Mouse (Mus musculus) kidney, postnatal 0 days (tissue): ENCODE measurements around the gene Scimp. TPM values are rescaled to one million over a fixed set of nuclear protein-coding genes. Genes with fewer than 3 reads are reported as not detected.

ENCODE experiments used
- ATAC-seq: fragments of 200-750 bp; cut with Nextera tagmentation; replicated peaks from 2 replicates; pipeline ENCODE4 v1.8.0; 2017; ENCODE audit warnings: low read depth, moderate number of reproducible peaks, moderate TSS enrichment, moderate library complexity; ENCODE audit not compliant: low FRiP score
- DNase-seq: peaks from one replicate; pipeline ENCODE4 v3.0.0-alpha.2; 2016; ENCODE audit warnings: low spot score
- H3K27ac ChIP-seq: fragments of 300-500 bp; sonication (generic); 2 replicates; pipeline ENCODE4 v1.5.1; 2014; ENCODE audit warnings: mild to moderate bottlenecking
- H3K27me3 ChIP-seq: fragments of 300-500 bp; sonication (generic); 2 replicates; pipeline ENCODE4 v1.6.1; 2014; ENCODE audit warnings: low read length, mixed read lengths; ENCODE audit not compliant: insufficient read depth
- H3K36me3 ChIP-seq: fragments of 300-500 bp; sonication (generic); 2 replicates; pipeline ENCODE4 v1.6.1; 2014; ENCODE audit warnings: low read length, mixed read lengths; ENCODE audit not compliant: insufficient read depth
- H3K4me1 ChIP-seq: fragments of 300-500 bp; sonication (generic); replicated peaks from 2 replicates; pipeline ENCODE4 v1.6.1; 2014; ENCODE audit warnings: antibody characterized with exemption, low read length, mixed read lengths; ENCODE audit not compliant: insufficient read depth
- H3K4me2 ChIP-seq: fragments of 300-500 bp; sonication (generic); 2 replicates; pipeline ENCODE4 v1.6.1; 2014; ENCODE audit warnings: mild to moderate bottlenecking, low read length, moderate library complexity, mixed read lengths
- H3K4me3 ChIP-seq: fragments of 300-500 bp; sonication (generic); replicated peaks from 2 replicates; pipeline ENCODE4 v1.5.1; 2014; ENCODE audit warnings: low read depth, low read length
- H3K9ac ChIP-seq: fragments of 300-500 bp; sonication (generic); 2 replicates; pipeline ENCODE4 v1.6.1; 2014; ENCODE audit warnings: low read depth, low read length
- H3K9me3 ChIP-seq: fragments of 300-500 bp; sonication (generic); replicated peaks from 2 replicates; pipeline ENCODE4 v1.6.1; 2016; ENCODE audit warnings: low read length, inconsistent platforms, mixed read lengths
- CTCF ChIP-seq: IDR thresholded peaks from 2 replicates; pipeline ENCODE4 v1.5.1; 2016; ENCODE audit warnings: antibody characterized with exemption, low read depth, mild to moderate bottlenecking, moderate library complexity
- WGBS: fragments of 180-500 bp; shearing (Covaris S2); extraction: QIAGEN DNeasy Blood & Tissue Kit; methylation state at CpG from one replicate; pipeline ENCODE4 v1.1.7; 2014; 5-methylcytosine and 5-hydroxymethylcytosine counted together
- polyA plus RNA-seq: library from polyadenylated mRNA; unstranded; fragments of >200 nt; fragmentation: Nextera tagmentation; extraction: Ambion mirVana; gene quantifications from 2 replicates; pipeline ENCODE4 v1.2.1, GENCODE M21; 2015

Scimp gene
- polyA plus RNA-seq, result 0.55 and 0.84 TPM in 2 replicates

DNA sequence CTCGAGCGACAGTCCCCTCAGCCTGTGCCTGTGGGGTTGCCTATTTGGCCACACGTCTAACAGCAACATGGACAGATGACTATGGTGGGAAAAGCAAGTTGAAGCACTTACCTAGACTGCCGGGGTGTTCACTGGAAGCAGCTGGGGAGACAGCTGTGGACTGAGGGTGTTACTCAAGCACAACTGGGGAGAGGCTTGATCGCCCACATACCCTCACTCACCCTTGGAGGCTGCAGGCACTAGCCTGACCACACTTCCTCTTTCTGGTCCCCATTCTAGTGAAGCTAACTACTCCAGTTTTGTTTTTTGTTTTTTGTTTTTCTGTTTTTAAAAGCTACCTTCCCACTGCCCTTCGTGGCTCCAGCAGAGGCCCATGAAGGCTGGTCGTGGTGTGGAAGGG lies at the start of gene Scimp:
TSS of gene Scimp (minus strand) at position 222 of the 400 bp plus-strand sequence.
- DNase-seq (no peak), ATAC-seq (no peak)
- H3K4me3 ChIP-seq, result no peak within 1 kb of the TSS
- H3K9me3 ChIP-seq, result no peaks in the 10 kb centered on the region
- WGBS, result 74% methylated on average over 7 of the region's 7 CpGs
- no peaks in the 10 kb centered on the region for H3K36me3 ChIP-seq
- no peak within 1 kb of the TSS for H3K27ac ChIP-seq
- no peaks in the 10 kb centered on the region for H3K4me1 ChIP-seq
- no peaks in the 10 kb centered on the region for H3K27me3 ChIP-seq
- no peak for TF ChIP-seq CTCF
- no peak within 1 kb of the TSS for H3K9ac ChIP-seq
- H3K4me2 ChIP-seq, result no peak within 1 kb of the TSS

DNA sequence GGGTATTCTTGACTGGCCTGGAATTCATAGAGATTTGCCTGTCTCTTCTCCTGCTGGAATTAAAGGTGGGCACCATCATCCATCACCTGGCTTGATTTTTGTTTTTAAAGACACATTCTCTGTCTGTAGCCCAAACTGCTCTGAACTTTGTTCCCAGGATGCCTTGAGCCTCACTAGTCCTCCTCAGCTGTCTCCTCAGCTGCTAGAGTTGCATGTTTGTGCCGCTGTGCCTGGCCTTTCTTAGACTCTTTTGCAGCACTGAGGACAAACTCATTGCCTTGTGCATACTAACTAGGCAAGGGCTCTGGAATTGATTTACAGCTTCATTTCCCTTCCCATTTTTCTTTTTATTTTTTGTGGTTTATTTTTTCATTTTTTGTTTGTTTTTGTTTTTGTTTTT lies 48.0 kb upstream of the Scimp start:
- no peak for ATAC-seq

DNA sequence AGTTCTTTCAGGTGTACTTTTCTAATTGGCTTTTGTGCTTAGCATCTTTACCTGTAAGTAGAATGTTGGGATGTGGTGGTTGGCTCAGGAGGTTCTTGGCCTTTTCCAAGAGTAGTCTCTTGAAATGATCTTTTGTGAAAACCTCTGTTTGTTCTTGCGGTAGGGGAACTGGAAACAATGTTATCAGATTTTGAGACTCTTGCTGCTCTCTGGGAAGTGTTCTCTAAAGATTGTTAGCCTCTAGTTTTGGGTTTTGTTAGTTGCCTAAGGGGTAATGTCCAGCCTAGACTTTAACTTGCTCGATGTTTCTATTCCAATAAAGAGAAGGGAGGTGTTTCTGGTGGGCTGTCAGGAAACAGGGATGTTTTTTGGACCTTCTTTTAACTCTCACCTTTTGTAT lies 33.6 kb upstream of the Scimp start:
- Histone ChIP-seq H3K9me3 (no peaks in the 10 kb centered on the region), H3K36me3 (no peaks in the 10 kb centered on the region), H3K4me2 (peak overlapping the region; percentile 85), H3K4me3 (peak overlapping the region; percentile 75), H3K9ac (no peak overlapping the region), H3K27ac (no peak overlapping the region), H3K4me1 (peaks cover 14% of the 10 kb centered on the region), H3K27me3 (no peaks in the 10 kb centered on the region)
- ATAC-seq (no peak), DNase-seq (no peak)
- TF ChIP-seq CTCF, result no peak
- WGBS, result 32% methylated on average over 2 of the region's 2 CpGs

More for the DNA sequence above, 48.0 kb upstream of the Scimp start:
- H3K36me3 ChIP-seq, result no peaks in the 10 kb centered on the region
- H3K27ac ChIP-seq, result no peak overlapping the region
- WGBS, result 78% methylated on average over 1 of the region's 1 CpGs
- DNase-seq, result no peak
- H3K4me2 ChIP-seq, result no peak overlapping the region
- no peaks in the 10 kb centered on the region for H3K9me3 ChIP-seq
- no peak for TF ChIP-seq CTCF
- H3K9ac ChIP-seq, result no peak overlapping the region
- H3K27me3 ChIP-seq, result no peaks in the 10 kb centered on the region
- H3K4me1 ChIP-seq, result no peaks in the 10 kb centered on the region
- no peak overlapping the region for H3K4me3 ChIP-seq

DNA sequence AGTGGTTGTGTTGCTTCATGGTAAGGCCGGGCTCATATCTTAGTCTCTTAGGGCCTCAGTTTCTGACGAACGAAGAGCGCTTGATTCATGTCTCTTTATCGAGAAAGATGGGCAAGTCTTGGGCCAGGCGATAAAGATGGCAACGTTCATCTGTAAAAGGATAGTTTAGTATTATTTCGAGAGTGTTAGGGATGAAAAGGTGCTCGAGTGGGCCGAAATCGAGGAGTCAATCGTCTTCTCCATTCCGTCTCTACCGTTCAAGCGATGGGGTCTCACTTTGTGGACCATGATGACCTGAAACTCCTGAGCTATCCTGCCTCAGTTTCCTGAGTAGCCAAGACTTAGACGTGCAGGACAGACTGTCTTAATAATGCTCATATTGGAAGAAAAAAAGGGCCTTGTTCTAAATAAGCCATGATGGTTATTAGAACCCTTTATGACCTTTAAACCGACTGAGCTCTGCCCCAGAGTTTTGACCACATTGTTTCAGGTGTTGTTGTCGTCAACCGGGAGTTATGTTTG lies 33.1 kb upstream of the Scimp start:
- no peaks in the 10 kb centered on the region for H3K36me3 ChIP-seq
- peak overlapping the region; percentile 75 for H3K4me3 ChIP-seq
- no peak for TF ChIP-seq CTCF
- peaks cover 14% of the 10 kb centered on the region for H3K4me1 ChIP-seq
- ATAC-seq, result no peak
- H3K27ac ChIP-seq, result peak overlapping the region; percentile 86; the same call in 1 of the 2 replicates
- peak overlapping the region; percentile 85 for H3K4me2 ChIP-seq
- H3K9ac ChIP-seq, result peak overlapping the region; percentile 82
- WGBS, result 4% methylated on average over 19 of the region's 19 CpGs
- no peak for DNase-seq
- no peaks in the 10 kb centered on the region for H3K9me3 ChIP-seq
- no peaks in the 10 kb centered on the region for H3K27me3 ChIP-seq

DNA sequence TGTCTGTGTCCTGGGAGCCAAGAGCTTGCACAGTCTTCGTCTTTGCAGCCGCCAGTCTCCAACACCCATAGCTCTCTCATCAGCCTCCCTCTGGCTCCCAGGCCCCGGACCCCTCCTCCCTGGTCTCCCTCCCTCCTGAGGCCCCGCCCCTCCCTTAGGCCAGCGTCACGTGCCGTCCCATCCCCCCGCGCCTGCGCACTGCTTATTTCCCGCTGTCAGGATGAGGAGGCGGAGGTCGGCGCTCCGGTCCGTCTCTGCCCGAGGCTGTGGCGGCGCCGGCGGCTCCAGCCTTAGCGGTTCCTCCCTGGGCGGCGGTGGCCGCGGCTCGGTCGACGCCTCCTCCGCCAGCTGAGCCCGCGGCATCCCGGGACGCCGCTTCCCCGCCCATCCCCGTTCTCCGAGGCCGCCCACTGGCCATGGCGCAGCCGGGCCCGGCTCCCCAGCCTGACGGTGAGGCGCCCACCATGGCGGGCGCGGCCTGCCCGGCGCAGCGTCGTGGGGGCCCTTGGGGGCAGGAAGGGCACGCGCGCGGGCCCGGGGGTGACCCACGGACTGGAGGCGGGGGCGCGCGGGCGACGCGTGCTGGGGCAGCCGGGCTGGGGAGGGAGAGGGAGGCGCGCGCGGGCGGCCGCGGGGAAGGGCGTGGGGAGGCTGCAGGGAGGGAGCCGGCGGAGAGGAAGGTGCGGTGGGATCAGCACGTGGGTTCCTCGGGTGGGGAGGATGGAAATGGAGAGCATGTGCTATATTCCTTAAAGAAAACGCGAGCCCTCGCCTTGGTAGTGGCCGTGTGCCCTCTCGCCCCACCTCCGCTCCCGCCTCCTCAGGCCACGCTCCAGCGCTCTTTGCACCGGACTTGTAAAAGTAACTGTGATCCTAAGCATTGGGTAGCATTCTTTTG lies 32.4 kb upstream of the Scimp start, which contains the start of gene Rabep1:
TSS of gene Rabep1 (plus strand) at position 220 of the 898 bp plus-strand sequence.
- peak; percentile 94 for ATAC-seq
- Histone ChIP-seq H3K4me1 (peaks cover 14% of the 10 kb centered on the region), H3K27ac (peak within 1 kb of the TSS; percentile 86), H3K4me3 (peak within 1 kb of the TSS; percentile 75), H3K9me3 (no peaks in the 10 kb centered on the region), H3K4me2 (peak within 1 kb of the TSS; percentile 85), H3K36me3 (no peaks in the 10 kb centered on the region), H3K9ac (peak within 1 kb of the TSS; percentile 82), H3K27me3 (no peaks in the 10 kb centered on the region)
- TF ChIP-seq CTCF, result no peak
- under 1% methylated on average over 84 of the region's 88 CpGs for WGBS
- peak; percentile 98 for DNase-seq

DNA sequence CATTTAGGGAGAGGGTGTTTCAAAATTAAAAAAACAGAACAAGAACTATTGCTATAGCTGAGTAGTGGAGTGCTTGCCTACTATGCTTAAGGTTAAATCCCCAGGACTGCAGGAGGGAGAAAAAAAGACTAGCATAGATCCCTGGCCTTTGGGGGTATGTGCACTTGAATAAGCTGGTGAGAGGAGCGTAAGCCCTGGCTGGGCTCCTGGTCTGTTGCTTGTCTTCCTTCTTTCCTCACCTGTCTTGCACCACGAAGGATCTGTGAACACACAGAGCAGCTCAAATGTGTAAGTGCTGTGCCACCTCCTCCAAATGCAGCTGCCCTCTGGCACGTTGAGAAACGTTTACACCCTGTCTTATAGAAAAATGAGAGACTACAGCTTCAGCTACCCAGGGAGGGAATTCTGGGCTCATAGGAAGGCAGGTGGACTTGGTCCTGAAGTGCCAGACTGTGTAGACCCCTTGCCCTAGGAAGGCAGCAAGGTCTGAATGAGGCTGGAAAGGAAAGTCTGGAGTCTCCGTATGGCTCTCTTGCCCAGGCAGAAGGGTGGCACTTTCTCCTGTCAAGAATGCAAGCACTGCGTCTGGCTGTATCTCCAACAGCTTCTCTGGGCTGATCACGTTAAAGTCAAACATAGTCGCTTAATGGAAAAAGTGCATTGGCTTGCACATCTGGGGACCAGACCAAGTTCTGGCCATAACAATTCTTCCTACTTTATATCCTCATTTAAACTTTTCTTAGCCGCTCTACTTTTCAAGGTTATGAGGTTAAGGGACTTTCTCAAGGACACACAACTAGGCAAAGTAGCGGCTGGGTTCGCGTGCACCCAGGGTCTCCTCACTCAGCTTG lies 31.5 kb upstream of the Scimp start:
- peak overlapping the region; percentile 85 for H3K4me2 ChIP-seq
- no peaks in the 10 kb centered on the region for H3K9me3 ChIP-seq
- DNase-seq, result no peak
- peaks cover 14% of the 10 kb centered on the region for H3K4me1 ChIP-seq
- no peaks in the 10 kb centered on the region for H3K27me3 ChIP-seq
- H3K36me3 ChIP-seq, result no peaks in the 10 kb centered on the region
- no peak for TF ChIP-seq CTCF
- no peak overlapping the region for H3K27ac ChIP-seq
- peak overlapping the region; percentile 82; the same call in 1 of the 2 replicates for H3K9ac ChIP-seq
- 16% methylated on average over 12 of the region's 12 CpGs for WGBS
- peak overlapping the region; percentile 75 for H3K4me3 ChIP-seq
- ATAC-seq, result peak; percentile 12; the same call in 1 of the 2 replicates
